Comparison of ENCODE assay signal across 26 mouse cellular contexts in the genomic region with DNA sequence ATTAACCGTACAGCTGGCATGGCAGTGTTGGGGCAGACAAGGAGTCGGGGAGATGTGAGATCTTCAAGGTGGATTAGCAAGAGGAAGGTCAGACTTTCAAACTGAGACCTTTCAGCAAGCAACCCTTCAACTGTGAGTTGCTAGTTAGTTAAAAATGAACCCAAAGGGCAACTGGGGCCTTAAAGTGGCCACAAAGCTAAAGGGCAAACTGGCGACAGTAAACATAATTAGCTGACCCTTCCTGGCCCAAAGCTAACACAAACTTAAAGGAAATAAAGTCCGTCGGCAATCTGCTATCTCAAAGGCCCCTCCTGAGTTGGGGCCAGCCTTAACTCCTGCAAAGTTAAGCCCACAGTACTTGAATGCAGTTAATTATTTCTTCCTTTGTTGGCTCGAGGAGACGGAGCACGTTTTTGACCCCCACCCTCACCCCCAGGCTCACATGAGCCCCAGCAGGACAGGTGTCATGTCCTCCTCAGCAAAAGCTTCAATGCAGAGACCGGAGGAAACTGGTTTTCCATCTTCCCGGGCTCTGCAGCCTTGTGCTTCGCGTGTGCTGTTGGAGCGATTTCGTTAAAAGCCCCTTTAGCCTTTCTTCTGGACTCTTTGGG. TPM values are rescaled to one million over a fixed set of nuclear protein-coding genes. Genes with fewer than 3 reads are reported as not detected.
A peak's percentile ranks its signal among the peaks of the same experiment; 100 is the strongest.
DNase-seq lines count a peak whose midpoint lies in the region; ATAC-seq and TF ChIP-seq lines count a peak whose summit lies in the region.
"Had no signal": no experiment of that assay in that cellular context is flagged by ENCODE, and none has a peak within 500 bp of the region (broad histone marks: within the 10 kb centered on the region; RNA-seq: fewer than 3 reads in every experiment).

No protein-coding gene starts in this region.

- H3K36me3 ChIP-seq in kidney, embryonic 15.5 days = no peaks in the 10 kb centered on the region
- H3K36me3 ChIP-seq in E14TG2a.4 (ENCODE audit: insufficient read depth, low read length) = no peaks in the 10 kb centered on the region
- H3K36me3 ChIP-seq: embryonic facial prominence, embryonic 15.5 days; hindbrain, embryonic 12.5 days; lung, embryonic 15.5 days; neural tube, embryonic 13.5 days had no signal

- H3K9ac ChIP-seq in kidney, embryonic 15.5 days = no peak overlapping the region
- H3K9ac ChIP-seq: embryonic facial prominence, embryonic 15.5 days; hindbrain, embryonic 12.5 days; liver, embryonic 14.5 days; lung, embryonic 15.5 days; neural tube, embryonic 13.5 days had no signal

- no peak overlapping the region for H3K4me3 ChIP-seq in kidney, embryonic 15.5 days (replicated peaks)
- H3K4me3 ChIP-seq in E14TG2a.4 (replicated peaks; ENCODE audit: low read length) = peak overlapping the region; percentile 63
- H3K4me3 ChIP-seq: embryonic facial prominence, embryonic 15.5 days; hindbrain, embryonic 12.5 days; left cerebral cortex, adult 2 months; lung, embryonic 15.5 days; myocyte; neural tube, embryonic 13.5 days had no signal

- TF ChIP-seq CTCF in E14TG2a.4 (conservative IDR thresholded peaks at IDR 0.05; ENCODE audit: low read length) = no peak

- peak; percentile 25 for DNase-seq in kidney, adult 18-20 months
- DNase-seq in ES-CJ7 (ENCODE audit: low read depth, low spot score) = peak; percentile 81
- peak; percentile 20 for DNase-seq in kidney, postnatal 14 days
- no peak for DNase-seq in left cerebral cortex, adult 11 months (ENCODE audit: low spot score)
- no peak for DNase-seq in adipocyte (ENCODE audit: low spot score)
- DNase-seq: adrenal gland, adult 8-10 months; B cell, adult 2 months; cerebellum, adult 2 months; gastrocnemius, postnatal 10 days; layer of hippocampus, adult 9-11 months; thymus, postnatal 25 days had no signal

- H3K4me2 ChIP-seq in kidney, embryonic 15.5 days = no peak overlapping the region
- H3K4me2 ChIP-seq: embryonic facial prominence, embryonic 15.5 days; heart, embryonic 11.5 days; hindbrain, embryonic 12.5 days; lung, embryonic 15.5 days had no signal

- 38% methylated on average over 14 of the region's 14 CpGs for WGBS in kidney, embryonic 15.5 days

- H3K27ac ChIP-seq in kidney, embryonic 15.5 days = no peak overlapping the region
- H3K27ac ChIP-seq: embryonic facial prominence, embryonic 15.5 days; hindbrain, embryonic 12.5 days; left cerebral cortex, adult 2 months; liver, embryonic 14.5 days; lung, embryonic 15.5 days; neural tube, embryonic 13.5 days had no signal

- no peak for ATAC-seq in kidney, embryonic 15.5 days (replicated peaks; ENCODE audit: low FRiP score)
- ATAC-seq: forebrain, embryonic 16.5 days; midbrain, embryonic 16.5 days had no signal

- no peaks in the 10 kb centered on the region for H3K9me3 ChIP-seq in kidney, embryonic 15.5 days (replicated peaks)
- H3K9me3 ChIP-seq in E14TG2a.4 (ENCODE audit: low read length) = no peaks in the 10 kb centered on the region
- H3K9me3 ChIP-seq: embryonic facial prominence, embryonic 15.5 days; hindbrain, embryonic 12.5 days; lung, embryonic 15.5 days; neural tube, embryonic 13.5 days had no signal

- peaks cover 36% of the 10 kb centered on the region for H3K27me3 ChIP-seq in kidney, embryonic 15.5 days
- no peaks in the 10 kb centered on the region for H3K27me3 ChIP-seq in E14TG2a.4 (ENCODE audit: insufficient read depth, low read length)
- H3K27me3 ChIP-seq: CH12.LX had no signal

- peaks cover 5% of the 10 kb centered on the region; the same call in 1 of the 2 replicates for H3K4me1 ChIP-seq in kidney, embryonic 15.5 days
- H3K4me1 ChIP-seq in E14TG2a.4 (replicated peaks; ENCODE audit: low read depth, low read length) = peaks cover 88% of the 10 kb centered on the region
- H3K4me1 ChIP-seq: embryonic facial prominence, embryonic 15.5 days; hindbrain, embryonic 12.5 days; lung, embryonic 15.5 days had no signal

RNA-seq across cellular contexts. Expression of a gene that starts 37.5 kb away (rescaled TPM):
- polyA plus RNA-seq in kidney, embryonic 15.5 days (2015; fragmentation: Nextera tagmentation; extraction: Ambion mirVana) = not detected in 2 replicates
- polyA plus RNA-seq: cerebellum, adult 2 months; embryonic facial prominence, embryonic 15.5 days; forebrain, embryonic 16.5 days; heart, embryonic 11.5 days; hindbrain, embryonic 12.5 days; large intestine, adult 2 months; liver, embryonic 14.5 days; lung, embryonic 15.5 days; midbrain, embryonic 16.5 days; myocyte; neural tube, embryonic 13.5 days; spleen, adult 2 months had no signal

RNA-seq across cellular contexts. Expression of a gene that starts 43.6 kb away (rescaled TPM):
- polyA plus RNA-seq in kidney, embryonic 15.5 days (2015; fragmentation: Nextera tagmentation; extraction: Ambion mirVana) = 0.14 TPM in 1 of 2 replicates, not detected in the other
- polyA plus RNA-seq: large intestine, adult 2 months; midbrain, embryonic 16.5 days; spleen, adult 2 months had no signal

RNA-seq across cellular contexts. Expression of a gene that starts 53.8 kb away (rescaled TPM):
- not detected in 2 replicates for polyA plus RNA-seq in kidney, embryonic 15.5 days (2015; fragmentation: Nextera tagmentation; extraction: Ambion mirVana)
- polyA plus RNA-seq: forebrain, embryonic 16.5 days; lung, embryonic 15.5 days; myocyte; neural tube, embryonic 13.5 days had no signal

Comparison
In these comparisons a context has a peak if more than half of its experiments do, and no peak if none do; other contexts are left out.
1. DNase-seq: peak in kidney, adult 18-20 months (single experiment), ES-CJ7 (single experiment) and kidney, postnatal 14 days (single experiment); none in left cerebral cortex, adult 11 months (single experiment) and adipocyte (single experiment).